Mouse (Mus musculus): ENCODE measurements around the gene Tmem9. TPM values are rescaled to one million over a fixed set of nuclear protein-coding genes. Genes with fewer than 3 reads are reported as not detected.

Tmem9 gene
- total RNA-seq, 2 experiments from 2014 or later, result 5.4 to 7.8 TPM

- intact Hi-C loops (cut with DNase I), result no loop called here
- DNase-seq, result no peak
These were observed 10.6 kb downstream of the Tmem9 start for GRCm38 (mm10) chr1:136018390-136019189.

- intact Hi-C loops (cut with DNase I), result no loop called here
- DNase-seq, result no peak
These were observed 22.3 kb downstream of the Tmem9 start for GRCm38 (mm10) chr1:136030201-136030600.

GRCm38 (mm10) chr1:136031697-136032096 is 23.7 kb downstream of the Tmem9 start:
- intact Hi-C loops (cut with DNase I), result no loop called here
- no peak for DNase-seq

- no peak for DNase-seq
- intact Hi-C loops (cut with DNase I), result no loop called here
These were observed 25.0 kb downstream of the Tmem9 start for GRCm38 (mm10) chr1:136032961-136033360.

GRCm38 (mm10) chr1:136038746-136039538 is 31.0 kb downstream of the Tmem9 start:
- no peak for DNase-seq

GRCm38 (mm10) chr1:136040452-136040851 is 32.5 kb downstream of the Tmem9 start:
- no peak for DNase-seq
- intact Hi-C loops (cut with DNase I), result loop anchor here (5.0 kb wide), 1 partner anchor 83 kb away; no protein-coding TSS in a partner anchor

More at GRCm38 (mm10) chr1:136038746-136039538, 31.0 kb downstream of the Tmem9 start:
- intact Hi-C loops (cut with DNase I), result no loop called here

- no peak for DNase-seq
- intact Hi-C loops (cut with DNase I), result loop anchor here (5.0 kb wide), 1 partner anchor 84 kb away; no protein-coding TSS in a partner anchor
These were observed 32.9 kb downstream of the Tmem9 start for GRCm38 (mm10) chr1:136040874-136041273.

- intact Hi-C loops (cut with DNase I), result loop anchor here (2.0 kb wide), 1 partner anchor 131 kb away; no protein-coding TSS in a partner anchor
- DNase-seq, result peak; percentile 33 to 35
These were observed 37.8 kb downstream of the Tmem9 start for GRCm38 (mm10) chr1:136045774-136046173.

GRCm38 (mm10) chr1:136047432-136047831 is 39.5 kb downstream of the Tmem9 start:
- DNase-seq, result no peak
- intact Hi-C loops (cut with DNase I), result no loop called here

GRCm38 (mm10) chr1:136047894-136048293 is 39.9 kb downstream of the Tmem9 start:
- DNase-seq, result no peak
- intact Hi-C loops (cut with DNase I), result no loop called here

- DNase-seq, result no peak
- intact Hi-C loops (cut with DNase I), result no loop called here
These were observed 42.5 kb downstream of the Tmem9 start, which contains the start of gene Ascl5 for GRCm38 (mm10) chr1:136050312-136051012. Gene Ascl5, plus strand, starts transcription at chr1:136050804.

- DNase-seq, result no peak
- intact Hi-C loops (cut with DNase I), result no loop called here
These were observed 43.0 kb downstream of the Tmem9 start for GRCm38 (mm10) chr1:136051013-136051315.

GRCm38 (mm10) chr1:136051465-136051864 is 43.5 kb downstream of the Tmem9 start:
- peak; percentile 27 to 64 for DNase-seq
- intact Hi-C loops (cut with DNase I), result no loop called here

GRCm38 (mm10) chr1:136052547-136052946 is 44.6 kb downstream of the Tmem9 start, which contains the start of gene Cacna1s:
Gene Cacna1s, plus strand, starts transcription at chr1:136052750.
- DNase-seq, result peak; percentile 50 to 60

GRCm38 (mm10) chr1:136055771-136056170 is 47.8 kb downstream of the Tmem9 start:
- intact Hi-C loops (cut with DNase I), result no loop called here
- no peak for DNase-seq

More at GRCm38 (mm10) chr1:136052547-136052946, 44.6 kb downstream of the Tmem9 start, which contains the start of gene Cacna1s:
- intact Hi-C loops (cut with DNase I), result loop anchor here (1.0 kb wide), 1 partner anchor 24 kb away; no protein-coding TSS in a partner anchor

- no peak for DNase-seq
- intact Hi-C loops (cut with DNase I), result no loop called here
These were observed 50.6 kb downstream of the Tmem9 start for GRCm38 (mm10) chr1:136058594-136058993.

- intact Hi-C loops (cut with DNase I), result no loop called here
- DNase-seq, result peak; percentile 57
These were observed 53.3 kb downstream of the Tmem9 start for GRCm38 (mm10) chr1:136061041-136061789.

- intact Hi-C loops (cut with DNase I), result no loop called here
- no peak for DNase-seq
These were observed 53.8 kb downstream of the Tmem9 start for GRCm38 (mm10) chr1:136061790-136062141.

GRCm38 (mm10) chr1:136063991-136064390 is 56.0 kb downstream of the Tmem9 start:
- intact Hi-C loops (cut with DNase I), result no loop called here

GRCm38 (mm10) chr1:136066621-136067020 is 58.7 kb downstream of the Tmem9 start:
- DNase-seq, result peak; percentile 47 to 50

More at GRCm38 (mm10) chr1:136063991-136064390, 56.0 kb downstream of the Tmem9 start:
- no peak for DNase-seq

More at GRCm38 (mm10) chr1:136066621-136067020, 58.7 kb downstream of the Tmem9 start:
- intact Hi-C loops (cut with DNase I), result no loop called here

All from gastrocnemius, postnatal 36 days (tissue).